Mouse (Mus musculus) right cerebral cortex, postnatal 36 days (tissue): ENCODE measurements around the gene Pfkm.

ENCODE experiments used
- DNase-seq, 2 experiments: peaks; one replicate each; pipeline ENCODE4 v3.0.0; 2022; ENCODE audit warnings: low spot score in 2 of 2, mixed read lengths in 1 of 2

The Pfkm gene

DNA sequence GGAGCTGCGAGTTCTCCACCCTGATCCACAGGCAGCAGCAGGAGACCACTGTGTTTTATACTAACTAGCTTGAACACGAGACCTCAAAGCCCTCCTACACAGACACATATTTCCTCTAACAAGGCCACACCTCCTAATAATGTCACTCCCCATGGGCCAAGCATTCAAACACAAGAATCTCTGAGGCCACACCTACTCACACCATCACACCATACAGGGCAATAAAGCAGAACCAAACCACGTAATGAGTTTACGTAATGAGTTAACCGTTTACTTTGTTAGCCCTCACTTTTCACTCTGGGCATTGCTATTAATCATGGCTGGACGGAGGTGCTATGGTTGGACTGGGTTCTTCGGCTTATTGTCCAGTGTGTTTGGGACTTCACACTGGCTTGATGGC, 47.4 kb downstream of the Pfkm start:
- no peak for DNase-seq

GRCm38 (mm10) chr15:98140809-98141208, 48.4 kb downstream of the Pfkm start:
- no peak for DNase-seq

- no peak for DNase-seq
Measured at GRCm38 (mm10) chr15:98142515-98142914, 50.1 kb downstream of the Pfkm start.

- DNase-seq, result no peak
Measured at GRCm38 (mm10) chr15:98144861-98145507, 52.6 kb downstream of the Pfkm start.

DNA sequence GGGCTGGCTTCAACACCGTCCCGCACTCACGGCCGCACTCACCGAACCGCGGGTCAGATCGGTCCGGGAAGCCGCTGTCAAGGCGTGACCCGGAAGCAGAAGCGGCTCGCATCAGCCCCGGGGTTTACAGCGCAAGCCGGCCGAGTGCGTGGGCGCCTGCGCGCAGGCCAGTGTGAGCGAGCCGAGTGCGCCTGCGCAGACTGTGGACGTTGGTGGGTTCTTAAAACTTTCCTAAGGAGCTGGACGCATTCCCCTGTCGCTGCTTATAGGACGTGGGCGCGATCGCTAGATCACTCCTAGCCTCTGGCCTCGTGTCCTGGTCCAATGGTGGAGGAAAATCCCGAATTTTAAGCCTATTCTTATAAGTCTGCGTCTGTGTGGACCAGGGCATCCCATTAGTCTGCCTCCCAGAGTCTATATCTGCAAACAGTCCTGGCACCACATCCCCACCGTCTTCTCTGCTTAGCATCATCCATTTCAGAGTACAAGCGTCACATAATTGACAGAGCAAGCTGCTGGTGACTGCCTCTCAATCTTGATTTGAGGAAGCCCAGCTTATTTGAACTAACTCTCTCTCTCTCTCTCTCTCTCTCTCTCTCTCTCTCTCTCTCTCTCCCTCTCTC, 53.3 kb downstream of the Pfkm start:
- peak; percentile 93 to 95 for DNase-seq

- DNase-seq, result no peak
Measured at GRCm38 (mm10) chr15:98148356-98148755, 56.0 kb downstream of the Pfkm start.

GRCm38 (mm10) chr15:98149166-98149602, 56.8 kb downstream of the Pfkm start:
- DNase-seq, result no peak

DNA sequence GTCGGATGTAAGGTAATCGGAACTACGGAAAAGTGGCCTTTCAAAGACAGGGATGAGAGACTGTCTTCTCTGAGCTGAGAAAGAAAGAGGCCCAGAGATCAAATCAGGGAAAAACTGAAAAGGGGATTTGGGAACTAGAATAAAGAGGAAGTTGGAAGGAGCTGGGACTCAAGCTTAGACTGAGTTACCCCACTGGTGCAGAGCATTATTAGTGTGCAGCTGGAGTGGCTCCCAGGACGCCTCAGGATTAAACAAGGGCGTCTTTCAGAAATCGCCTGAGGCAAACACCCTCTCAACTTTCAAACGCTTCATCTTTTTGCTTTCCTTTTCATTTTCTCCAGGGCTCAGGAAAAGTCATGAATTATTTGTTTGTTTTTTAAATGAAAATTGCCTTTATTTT, 60.5 kb downstream of the Pfkm start:
- DNase-seq, result no peak

DNA sequence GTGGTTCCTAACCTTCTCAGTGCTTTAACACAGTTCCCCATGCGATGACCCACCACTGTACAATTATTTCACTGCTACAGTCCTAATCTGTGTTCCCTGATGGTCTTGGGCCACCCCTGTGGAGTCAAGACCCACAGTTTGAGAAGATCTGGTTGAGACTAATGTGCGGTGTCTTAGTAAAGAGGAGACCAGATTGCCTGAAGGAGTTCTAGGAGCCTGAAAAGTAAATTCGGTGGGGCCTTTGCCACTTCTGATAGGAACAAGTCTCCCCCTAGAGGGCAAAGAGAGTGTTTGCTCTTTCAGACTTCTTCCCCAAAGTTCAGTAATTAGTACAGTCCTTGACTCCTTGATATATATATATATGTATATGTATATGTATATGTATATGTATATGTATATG, 61.2 kb downstream of the Pfkm start:
- no peak for DNase-seq

- no peak for DNase-seq
Measured at GRCm38 (mm10) chr15:98154146-98154545, 61.8 kb downstream of the Pfkm start.

DNA sequence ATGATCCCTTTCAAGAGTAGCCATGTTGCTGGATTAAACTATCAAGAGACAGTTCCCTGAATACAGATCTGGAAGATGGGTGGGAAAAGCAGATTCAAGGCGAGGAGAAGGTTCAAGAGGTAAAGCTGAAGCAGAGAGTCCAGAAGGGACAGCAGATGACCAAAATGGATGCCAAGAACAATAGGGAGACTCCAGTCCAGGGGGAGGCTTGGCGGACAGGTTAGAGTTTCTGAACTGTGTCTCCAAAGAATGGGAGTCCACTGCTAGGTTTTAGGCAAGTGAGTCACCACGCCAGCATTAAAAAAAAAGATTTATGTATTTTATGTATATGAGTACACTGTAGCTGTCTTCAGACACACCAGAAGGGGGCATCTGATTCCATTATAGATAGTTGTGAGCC, 62.2 kb downstream of the Pfkm start:
- no peak for DNase-seq

DNA sequence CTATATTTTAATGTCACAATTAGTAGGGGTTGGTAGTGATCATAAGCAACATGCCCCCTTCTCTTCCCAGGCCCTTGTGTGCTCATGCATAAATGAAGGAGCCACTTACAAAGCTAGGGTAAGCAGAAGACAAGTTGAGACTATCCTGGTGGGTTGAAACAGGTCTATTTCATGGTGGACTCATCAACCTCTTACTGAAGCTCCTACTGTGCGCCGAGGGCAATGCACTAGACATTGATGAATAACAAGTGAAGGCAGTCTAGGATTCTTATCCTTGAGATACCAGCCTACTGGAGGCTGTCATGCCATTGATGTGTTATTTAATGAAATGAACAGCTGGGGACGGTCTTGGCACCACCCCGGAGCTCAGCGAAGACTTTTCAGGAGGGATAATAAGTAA, 62.9 kb downstream of the Pfkm start:
- DNase-seq, result no peak

GRCm38 (mm10) chr15:98155944-98156343, 63.6 kb downstream of the Pfkm start:
- DNase-seq, result no peak

GRCm38 (mm10) chr15:98157253-98157652, 64.9 kb downstream of the Pfkm start:
- DNase-seq, result no peak

DNA sequence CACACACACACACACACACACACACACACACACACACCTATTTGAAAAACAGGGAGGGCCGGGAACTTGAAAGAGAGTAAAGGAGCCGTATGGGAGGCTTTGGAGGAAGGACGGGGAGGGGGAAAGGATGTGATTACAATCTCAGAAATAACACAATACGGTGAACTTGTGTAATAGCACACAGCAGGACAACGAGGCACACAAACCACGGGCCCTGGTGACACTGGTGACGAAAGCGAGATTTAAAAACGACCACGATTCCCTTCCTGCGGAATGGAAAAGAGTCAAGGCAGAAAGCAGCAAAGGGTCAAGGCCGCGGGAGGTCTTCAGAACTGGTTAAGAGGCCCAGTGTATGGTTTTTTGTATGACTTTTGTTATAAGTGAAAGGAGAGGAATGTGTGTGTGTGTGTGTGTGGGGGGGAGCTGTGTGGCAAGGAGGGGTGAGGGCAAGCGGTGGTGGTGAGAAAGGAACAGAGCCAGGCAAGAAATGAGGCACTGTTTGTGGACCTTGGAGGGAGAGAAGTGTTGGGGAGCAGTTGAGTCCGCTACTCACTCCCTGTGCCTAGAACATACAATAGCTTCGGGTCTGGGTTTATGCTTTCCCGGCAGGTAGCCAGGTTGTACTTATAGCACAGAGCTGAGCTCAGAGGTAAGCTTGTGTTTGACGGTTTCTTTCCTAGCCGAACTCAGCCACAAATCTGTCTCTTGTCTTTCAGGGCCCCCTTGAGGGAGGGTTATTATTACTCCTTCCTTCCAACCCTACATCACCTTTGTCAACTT, 68.8 kb downstream of the Pfkm start:
- no peak for DNase-seq

DNA sequence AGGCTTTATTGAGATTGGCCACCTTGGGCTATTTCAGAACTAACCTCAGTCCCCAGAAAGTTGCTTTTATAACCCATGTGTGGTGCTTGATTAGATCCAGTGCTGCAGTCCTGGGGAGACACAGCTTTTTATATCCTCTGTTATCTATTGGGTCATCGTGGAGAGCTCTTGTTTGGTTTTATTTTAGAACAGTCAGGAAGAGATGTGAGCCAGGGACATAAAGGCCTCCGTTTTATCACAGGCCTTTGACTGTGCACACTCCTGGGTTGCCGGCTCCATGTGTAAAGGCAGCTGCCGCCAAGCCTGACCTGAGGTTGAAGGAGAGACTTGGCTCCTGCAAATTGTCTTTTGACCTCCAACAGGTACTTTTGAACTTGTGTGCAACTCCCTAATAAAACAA, 70.2 kb downstream of the Pfkm start:
- DNase-seq, result no peak

DNA sequence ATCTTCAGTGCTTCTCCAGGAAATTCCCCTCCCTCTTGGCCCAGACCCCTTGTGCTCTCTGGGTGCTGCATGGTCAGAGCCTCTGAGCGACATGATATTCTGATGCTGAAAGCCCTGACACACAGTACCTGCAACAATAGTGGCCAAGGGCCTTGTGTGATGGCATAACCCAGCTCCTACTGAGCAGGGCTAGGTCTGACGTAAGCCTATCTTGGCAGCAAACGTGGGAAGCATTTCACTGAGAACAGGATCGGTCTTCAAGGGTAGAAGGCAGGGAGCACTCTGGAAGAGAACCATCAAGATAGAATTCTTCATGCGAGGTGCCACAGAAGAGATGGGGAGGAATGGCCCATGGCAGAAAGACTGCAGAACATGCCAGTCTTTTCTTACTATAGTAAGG, 73.1 kb downstream of the Pfkm start, which contains the start of gene Asb8:
Asb8 (minus strand) TSS at position 101 of the 400 bp plus-strand sequence.
- no peak for DNase-seq

GRCm38 (mm10) chr15:98166963-98167644, 74.7 kb downstream of the Pfkm start, which contains the start of gene Ccdc184:
Ccdc184 (plus strand) TSS chr15:98167158.
- DNase-seq, result no peak

- peak; percentile 87 to 90 for DNase-seq
Measured at GRCm38 (mm10) chr15:98167645-98168621, 75.5 kb downstream of the Pfkm start.

DNA sequence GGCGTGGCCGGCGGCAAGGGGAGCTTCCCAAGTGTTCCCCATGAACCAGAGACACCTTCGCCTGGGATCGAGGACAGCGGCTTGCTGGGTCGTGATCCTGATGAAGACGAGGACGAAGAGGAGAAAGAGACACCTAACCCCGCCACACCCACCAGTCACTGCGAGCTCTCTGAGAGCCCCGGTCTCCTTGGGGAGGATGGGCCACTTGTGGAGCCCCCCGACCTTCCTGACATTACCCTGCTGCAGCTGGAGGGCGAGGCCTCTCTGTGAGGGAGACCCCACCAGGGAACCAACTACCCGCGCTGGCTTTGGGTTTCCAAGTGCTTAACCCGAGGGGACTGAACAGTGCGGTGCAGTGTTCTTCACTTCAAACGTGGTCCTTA, 76.2 kb downstream of the Pfkm start:
- DNase-seq, result no peak

GRCm38 (mm10) chr15:98170365-98170764, 78.0 kb downstream of the Pfkm start:
- DNase-seq, result peak; percentile 63
